8 mouse cellular contexts compared by ENCODE assay signal in the genomic region with DNA sequence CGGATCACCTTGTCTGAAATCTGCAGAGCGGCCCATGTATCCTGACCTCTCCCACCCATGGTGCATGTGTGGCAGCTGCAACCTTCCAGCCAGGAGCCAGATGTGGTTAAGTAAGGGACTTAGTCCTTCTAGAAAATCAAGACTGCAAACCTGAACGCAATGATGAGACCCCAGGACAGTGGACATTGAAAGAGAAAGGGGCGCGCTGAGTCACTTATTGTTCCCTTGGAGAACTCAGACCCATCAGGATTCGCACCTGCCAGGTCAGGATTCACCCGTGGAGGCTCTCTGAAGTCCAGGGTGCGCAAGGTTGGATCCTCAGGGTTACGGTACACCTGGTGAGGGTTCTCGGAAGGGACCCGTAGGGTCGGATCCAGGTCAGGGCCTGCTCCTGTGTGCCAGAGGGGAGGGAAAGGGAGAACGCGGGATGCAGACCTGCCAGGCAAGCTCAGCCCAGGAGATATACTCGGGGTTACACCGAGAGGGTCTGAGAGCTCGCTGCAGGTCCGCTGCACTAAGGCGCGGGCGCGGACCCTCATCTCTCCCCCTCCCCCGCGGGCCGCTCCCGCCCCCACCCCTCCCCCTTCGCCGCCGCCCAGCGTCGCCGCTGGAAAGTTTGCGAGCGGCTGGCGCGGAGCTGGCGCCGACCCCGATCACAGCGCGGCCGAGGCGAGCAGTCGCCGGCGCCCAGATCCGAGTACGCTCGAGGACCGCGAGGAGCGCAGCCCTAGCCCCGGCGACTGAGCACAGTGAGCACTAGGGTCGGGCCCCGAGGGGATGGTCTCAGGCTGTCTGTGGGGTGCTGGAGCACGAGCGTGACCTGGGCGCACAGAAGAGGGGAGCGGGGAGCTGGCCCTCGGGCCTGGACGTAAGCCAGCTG. TPM values are rescaled to one million over a fixed set of nuclear protein-coding genes. Genes with fewer than 3 reads are reported as not detected.
DNase-seq lines count a peak whose midpoint lies in the region; ATAC-seq lines count a peak whose summit lies in the region.

Gcgr (plus strand) TSS at position 615 of the 880 bp plus-strand sequence.

- no peak for DNase-seq in lung, adult 18-20 months
- no peak for DNase-seq in Muller cell, postnatal 12 days (ENCODE audit: inconsistent ontology term)
- no peak for DNase-seq in adrenal gland, adult 8-10 months
- no peak for DNase-seq in right cerebral cortex, postnatal 14 days

- no peak within 1 kb of the TSS for H3K27ac ChIP-seq in lung, embryonic 16.5 days (ENCODE audit: low read length)
- no peak within 1 kb of the TSS for H3K27ac ChIP-seq in forebrain, embryonic 15.5 days (replicated peaks)
- H3K27ac ChIP-seq in limb, embryonic 12.5 days = no peak within 1 kb of the TSS
- no peak within 1 kb of the TSS for H3K27ac ChIP-seq in neural tube, embryonic 15.5 days (replicated peaks)

- H3K4me2 ChIP-seq in lung, embryonic 16.5 days (ENCODE audit: low read depth, low read length) = peak within 1 kb of the TSS; percentile 86
- H3K4me2 ChIP-seq in forebrain, embryonic 15.5 days (replicated peaks) = peak within 1 kb of the TSS; percentile 53
- peak within 1 kb of the TSS; percentile 89 for H3K4me2 ChIP-seq in limb, embryonic 12.5 days
- peak within 1 kb of the TSS; percentile 65 for H3K4me2 ChIP-seq in neural tube, embryonic 15.5 days

- no peaks in the 10 kb centered on the region for H3K36me3 ChIP-seq in lung, embryonic 16.5 days (ENCODE audit: control insufficient read depth, insufficient read depth, low read length)
- no peaks in the 10 kb centered on the region for H3K36me3 ChIP-seq in forebrain, embryonic 15.5 days
- H3K36me3 ChIP-seq in limb, embryonic 12.5 days = no peaks in the 10 kb centered on the region
- H3K36me3 ChIP-seq in neural tube, embryonic 15.5 days = no peaks in the 10 kb centered on the region

- WGBS in lung, embryonic 16.5 days = 8% methylated on average over 49 of the region's 62 CpGs
- WGBS in forebrain, embryonic 15.5 days = 8% methylated on average over 53 of the region's 62 CpGs
- WGBS in limb, embryonic 12.5 days = 7% methylated on average over 59 of the region's 62 CpGs
- WGBS in neural tube, embryonic 15.5 days = 9% methylated on average over 48 of the region's 62 CpGs

- H3K9ac ChIP-seq in lung, embryonic 16.5 days (ENCODE audit: low read length) = peak within 1 kb of the TSS; percentile 68
- H3K9ac ChIP-seq in forebrain, embryonic 15.5 days (replicated peaks) = peak within 1 kb of the TSS; percentile 37
- peak within 1 kb of the TSS; percentile 54 for H3K9ac ChIP-seq in limb, embryonic 12.5 days (replicated peaks)
- peak within 1 kb of the TSS; percentile 31 for H3K9ac ChIP-seq in neural tube, embryonic 15.5 days (replicated peaks)

- ATAC-seq in lung, embryonic 16.5 days (ENCODE audit: low read depth) = peak; percentile 60; the same call in 1 of the 2 replicates
- ATAC-seq in forebrain, embryonic 15.5 days (replicated peaks) = no peak
- ATAC-seq in limb, embryonic 12.5 days (ENCODE audit: insufficient number of reproducible peaks, insufficient read depth, low FRiP score, low TSS enrichment, low read depth) = no peak; the same call in 1 of the 2 replicates
- ATAC-seq in neural tube, embryonic 15.5 days (ENCODE audit: low FRiP score) = no peak

- H3K9me3 ChIP-seq in lung, embryonic 16.5 days (ENCODE audit: control insufficient read depth, low read length) = no peaks in the 10 kb centered on the region
- H3K9me3 ChIP-seq in forebrain, embryonic 15.5 days = no peaks in the 10 kb centered on the region
- no peaks in the 10 kb centered on the region for H3K9me3 ChIP-seq in limb, embryonic 12.5 days
- H3K9me3 ChIP-seq in neural tube, embryonic 15.5 days (replicated peaks) = no peaks in the 10 kb centered on the region

- peaks cover 52% of the 10 kb centered on the region for H3K27me3 ChIP-seq in lung, embryonic 16.5 days (ENCODE audit: control insufficient read depth, insufficient read depth, low read depth, low read length)
- H3K27me3 ChIP-seq in forebrain, embryonic 15.5 days = peaks cover 57% of the 10 kb centered on the region
- peaks cover 79% of the 10 kb centered on the region for H3K27me3 ChIP-seq in limb, embryonic 12.5 days
- H3K27me3 ChIP-seq in neural tube, embryonic 15.5 days (replicated peaks) = peaks cover 75% of the 10 kb centered on the region

- H3K4me3 ChIP-seq in lung, embryonic 16.5 days (ENCODE audit: low read length) = peak within 1 kb of the TSS; percentile 51
- H3K4me3 ChIP-seq in forebrain, embryonic 15.5 days = peak within 1 kb of the TSS; percentile 35
- peak within 1 kb of the TSS; percentile 51 for H3K4me3 ChIP-seq in limb, embryonic 12.5 days (replicated peaks)
- H3K4me3 ChIP-seq in neural tube, embryonic 15.5 days (replicated peaks) = peak within 1 kb of the TSS; percentile 34

- peaks cover 10% of the 10 kb centered on the region for H3K4me1 ChIP-seq in lung, embryonic 16.5 days (replicated peaks; ENCODE audit: control insufficient read depth, insufficient read depth, low read length)
- peaks cover 11% of the 10 kb centered on the region for H3K4me1 ChIP-seq in forebrain, embryonic 15.5 days
- H3K4me1 ChIP-seq in limb, embryonic 12.5 days (replicated peaks) = peaks cover 19% of the 10 kb centered on the region
- H3K4me1 ChIP-seq in neural tube, embryonic 15.5 days = peaks cover 10% of the 10 kb centered on the region

RNA-seq across cellular contexts. Expression of gene Gcgr, which starts in this region (rescaled TPM):
- polyA plus RNA-seq in lung, embryonic 16.5 days (2015; fragmentation: Nextera tagmentation; extraction: Ambion mirVana) = 1.4 and 1.7 TPM in 2 replicates
- 0.09 TPM in 2 replicates for polyA plus RNA-seq in forebrain, embryonic 15.5 days (2015; fragmentation: Nextera tagmentation; extraction: Ambion mirVana)
- 3.8 and 4.0 TPM in 2 replicates for polyA plus RNA-seq in limb, embryonic 12.5 days (2016; fragmentation: Nextera tagmentation; extraction: Ambion mirVana)
- 0.26 and 0.41 TPM in 2 replicates for polyA plus RNA-seq in neural tube, embryonic 15.5 days (2015; fragmentation: Nextera tagmentation; extraction: Ambion mirVana)
- total RNA-seq in adrenal gland, adult 8-10 months (2022) = 1 to 10 TPM in 3 of 4 experiments, under 1 TPM in 1; 0.87 to 4.0 (median 2.3) TPM
